Mouse (Mus musculus) spleen, adult 2 months (tissue): ENCODE measurements around the gene Prdm1. TPM values are rescaled to one million over a fixed set of nuclear protein-coding genes. Genes with fewer than 3 reads are reported as not detected.

Experiments
- DNase-seq, 2 experiments: peaks; one replicate each; pipeline versions ENCODE4 v3.0.0 to v3.0.0-alpha.2; 2012 to 2021; ENCODE audit warnings: low spot score in 2 of 2, low read depth in 1 of 2
- H3K27ac ChIP-seq: fragments of 200-500 bp; 2 replicates; pipeline ENCODE4 v1.5.1; 2012; ENCODE audit warnings: low read length, inconsistent platforms; ENCODE audit not compliant: insufficient read depth
- H3K27me3 ChIP-seq: fragments of 200-500 bp; 2 replicates; pipeline ENCODE4 v1.6.1; 2012; ENCODE audit warnings: mild to moderate bottlenecking, moderate library complexity, low read length, inconsistent platforms; ENCODE audit not compliant: control insufficient read depth, insufficient read depth
- H3K36me3 ChIP-seq: fragments of 200-500 bp; 2 replicates; pipeline ENCODE4 v1.6.1; 2012; ENCODE audit warnings: mild to moderate bottlenecking, low read length, inconsistent platforms; ENCODE audit not compliant: control insufficient read depth, insufficient read depth
- H3K4me1 ChIP-seq: fragments of 200-500 bp; 2 replicates; pipeline ENCODE4 v1.6.1; 2011; ENCODE audit warnings: inconsistent platforms; ENCODE audit not compliant: control insufficient read depth, insufficient read depth, insufficient read length
- H3K4me3 ChIP-seq: fragments of 200-500 bp; 2 replicates; pipeline ENCODE4 v1.5.1; 2011; ENCODE audit warnings: mild to moderate bottlenecking, inconsistent platforms; ENCODE audit not compliant: insufficient read depth, insufficient read length; ENCODE audit errors: extremely low read depth
- CTCF ChIP-seq: fragments of 200-500 bp; IDR thresholded peaks from 2 replicates; pipeline ENCODE4 v1.5.1; 2011; ENCODE audit warnings: mild to moderate bottlenecking, inconsistent platforms; ENCODE audit not compliant: insufficient read depth, insufficient read length, insufficient replicate concordance; ENCODE audit errors: extremely low read depth
- POLR2A ChIP-seq: fragments of 200-500 bp; IDR thresholded peaks from 2 replicates; pipeline ENCODE4 v1.6.1; 2011; ENCODE audit warnings: low read depth, low read length, inconsistent platforms
- WGBS: fragments of 180-500 bp; shearing (Covaris S2); methylation state at CpG from one replicate; pipeline ENCODE4 v1.1.7; 2018; 5-methylcytosine and 5-hydroxymethylcytosine counted together
- polyA plus RNA-seq: library from polyadenylated mRNA; depleted of rRNA; stranded (reverse); fragments of >200 nt; gene quantifications from 2 replicates; pipeline ENCODE4 v1.2.3, GENCODE M21; 2012

The Prdm1 gene
- polyA plus RNA-seq, 1 experiment: 2.8 TPM

- TF ChIP-seq CTCF (no peak), POLR2A (no peak)
- 69% methylated on average over 6 of the region's 6 CpGs for WGBS
- no peaks in the 10 kb centered on the region for H3K36me3 ChIP-seq
- H3K4me1 ChIP-seq: peaks cover 13% of the 10 kb centered on the region
- H3K27ac ChIP-seq: no peak overlapping the region
- no peaks in the 10 kb centered on the region for H3K27me3 ChIP-seq
- DNase-seq: no peak
- H3K4me3 ChIP-seq: no peak overlapping the region
These were observed 9.8 kb upstream of the Prdm1 start for GRCm38 (mm10) chr10:44538137-44538536.

DNA sequence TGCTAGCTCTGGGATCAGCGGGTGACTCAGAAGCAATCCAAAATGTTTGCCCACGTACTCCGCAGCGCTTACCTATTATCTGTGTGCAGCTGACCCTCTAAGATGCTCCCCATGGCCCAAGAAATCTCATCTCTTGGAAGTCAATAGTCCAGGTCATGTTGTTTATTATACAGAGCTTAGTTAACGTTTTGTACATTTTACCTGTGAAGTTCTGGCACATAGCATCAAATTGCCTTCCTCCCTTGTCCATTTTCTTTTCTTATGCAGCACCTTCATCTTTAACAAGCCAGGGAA is 1.7 kb upstream of the Prdm1 start:
- H3K4me3 ChIP-seq: peak overlapping the region; percentile 72; the same call in 1 of the 2 replicates
- H3K27me3 ChIP-seq: peaks cover 4% of the 10 kb centered on the region; the same call in 1 of the 2 replicates
- TF ChIP-seq CTCF: no peak
- TF ChIP-seq POLR2A: no peak
- H3K36me3 ChIP-seq: no peaks in the 10 kb centered on the region
- H3K4me1 ChIP-seq: peaks cover 9% of the 10 kb centered on the region
- peak overlapping the region; percentile 86; the same call in 1 of the 2 replicates for H3K27ac ChIP-seq
- WGBS: 30% methylated on average over 5 of the region's 5 CpGs
- no peak for DNase-seq

GRCm38 (mm10) chr10:44529218-44530066 is 1.1 kb upstream of the Prdm1 start:
- 1% methylated on average over 42 of the region's 42 CpGs for WGBS
- Histone ChIP-seq H3K4me3 (peak overlapping the region; percentile 72), H3K36me3 (no peaks in the 10 kb centered on the region), H3K27me3 (peaks cover 4% of the 10 kb centered on the region; the same call in 1 of the 2 replicates), H3K27ac (peak overlapping the region; percentile 86), H3K4me1 (peaks cover 9% of the 10 kb centered on the region)
- DNase-seq: peak; percentile 77 to 90
- no peak for TF ChIP-seq CTCF
- TF ChIP-seq POLR2A: peak; percentile 43; the same call in 1 of the 2 replicates

DNA sequence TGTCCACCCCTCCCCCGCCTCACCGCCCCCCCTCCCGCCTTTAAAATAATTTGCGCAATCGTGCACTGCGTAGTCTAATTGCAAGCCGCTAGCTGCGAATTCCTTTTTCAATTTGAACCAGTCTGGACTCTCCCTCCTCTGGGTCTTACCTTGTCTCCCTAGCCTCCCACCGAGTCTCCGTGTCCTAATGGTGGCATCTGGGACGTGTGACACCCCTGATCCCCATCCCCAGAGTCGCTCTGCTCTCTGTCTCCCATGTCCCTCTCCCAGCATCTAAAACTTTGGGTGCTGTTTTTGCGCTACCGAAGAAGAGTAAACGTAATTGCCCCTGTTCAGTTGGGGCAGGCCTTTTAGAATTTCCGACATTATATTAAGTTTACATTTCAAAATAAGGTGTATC is 650 bp downstream of the Prdm1 start:
- WGBS: 3% methylated on average over 16 of the region's 16 CpGs
- TF ChIP-seq CTCF (no peak), POLR2A (no peak)
- peak overlapping the region; percentile 38 for H3K4me3 ChIP-seq
- H3K36me3 ChIP-seq: no peaks in the 10 kb centered on the region
- DNase-seq: no peak
- H3K4me1 ChIP-seq: peaks cover 9% of the 10 kb centered on the region
- H3K27ac ChIP-seq: no peak overlapping the region
- H3K27me3 ChIP-seq: peaks cover 4% of the 10 kb centered on the region; the same call in 1 of the 2 replicates

DNA sequence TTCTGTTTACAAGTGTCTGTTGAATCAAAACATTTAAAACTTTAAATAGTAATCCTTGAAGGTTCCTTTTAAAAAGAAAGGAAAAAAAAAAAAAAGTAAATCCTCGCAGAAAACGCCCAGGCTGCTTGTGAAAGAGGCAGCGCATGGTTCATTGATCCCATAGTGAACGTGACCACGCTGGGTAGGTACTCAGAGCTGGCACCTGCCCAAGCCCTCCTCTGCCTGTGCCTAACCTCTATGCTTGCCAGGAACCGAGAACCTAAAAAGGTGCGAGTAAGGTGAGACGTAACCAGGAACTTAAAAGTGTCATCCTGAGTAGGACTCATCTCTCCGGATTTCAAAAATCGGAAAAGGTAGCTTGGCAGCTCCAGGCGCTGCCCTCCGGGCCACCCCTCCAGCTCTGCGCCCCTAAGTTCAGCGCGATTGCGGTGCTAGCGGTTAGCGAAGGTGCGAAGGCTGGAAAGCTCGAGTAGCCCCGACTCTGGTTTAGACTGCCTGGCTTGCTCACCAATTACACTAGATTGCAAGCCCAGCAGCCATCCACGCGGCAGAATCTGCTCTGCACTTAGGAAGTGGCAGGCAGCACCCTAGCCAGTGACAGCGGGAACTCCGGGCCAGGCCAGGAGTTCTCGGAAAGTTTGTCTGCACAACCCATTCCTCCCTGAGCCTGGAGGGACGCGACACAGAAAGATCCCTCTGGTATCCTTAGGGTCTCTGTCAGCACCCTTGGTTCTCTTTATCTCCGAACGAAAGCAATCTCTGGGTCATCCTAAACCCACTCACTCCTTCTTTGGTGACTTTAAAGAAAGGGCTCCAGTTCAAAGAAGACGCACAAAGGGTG is 1.3 kb downstream of the Prdm1 start:
- no peak overlapping the region for H3K27ac ChIP-seq
- peaks cover 4% of the 10 kb centered on the region; the same call in 1 of the 2 replicates for H3K27me3 ChIP-seq
- no peak for TF ChIP-seq POLR2A
- no peak for TF ChIP-seq CTCF
- DNase-seq: peak in 1 of 2 experiments; percentile 59
- H3K4me1 ChIP-seq: peaks cover 9% of the 10 kb centered on the region
- 4% methylated on average over 31 of the region's 31 CpGs for WGBS
- no peaks in the 10 kb centered on the region for H3K36me3 ChIP-seq
- peak overlapping the region; percentile 38; the same call in 1 of the 2 replicates for H3K4me3 ChIP-seq

DNA sequence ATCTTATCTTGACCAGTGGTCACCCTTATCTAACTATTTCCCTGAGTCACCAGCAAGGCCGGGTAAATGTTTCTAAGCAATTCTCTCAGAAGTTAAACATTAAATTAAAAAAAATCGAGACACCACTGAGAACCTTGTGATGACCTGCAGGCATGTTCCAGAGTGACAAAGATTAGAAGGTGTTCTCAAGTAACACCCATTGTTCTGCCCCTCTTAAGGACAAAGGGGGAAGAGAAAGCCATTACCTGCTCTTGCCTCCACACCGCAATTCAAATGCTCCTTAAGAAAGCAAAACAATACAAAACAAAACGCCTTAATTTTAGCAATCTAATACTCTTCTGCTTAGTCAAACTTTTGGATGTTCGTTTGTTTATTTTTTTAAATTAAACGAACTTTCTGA is 8.1 kb downstream of the Prdm1 start:
- 76% methylated on average over 6 of the region's 6 CpGs for WGBS
- Histone ChIP-seq H3K27me3 (no peaks in the 10 kb centered on the region), H3K4me1 (no peaks in the 10 kb centered on the region), H3K36me3 (no peaks in the 10 kb centered on the region), H3K4me3 (no peak overlapping the region), H3K27ac (no peak overlapping the region)
- no peak for TF ChIP-seq POLR2A
- no peak for TF ChIP-seq CTCF
- DNase-seq: no peak
